Mouse (Mus musculus) cerebellum, adult 2 months (tissue): ENCODE measurements around the gene Pygb. TPM values are rescaled to one million over a fixed set of nuclear protein-coding genes. Genes with fewer than 3 reads are reported as not detected.

ENCODE experiments used
- DNase-seq, 2 experiments: peaks; one replicate each; pipeline ENCODE4 v3.0.0; 2021
- H3K27ac ChIP-seq: fragments of 200-500 bp; 2 replicates; pipeline ENCODE4 v1.5.1; 2012; ENCODE audit warnings: low read length, control low read depth, inconsistent platforms; ENCODE audit not compliant: insufficient read depth
- H3K27me3 ChIP-seq: fragments of 200-500 bp; 2 replicates; pipeline ENCODE4 v1.6.1; 2012; ENCODE audit warnings: inconsistent platforms, mild to moderate bottlenecking, low read length, moderate library complexity; ENCODE audit not compliant: control insufficient read depth, insufficient read depth
- H3K4me1 ChIP-seq: fragments of 200-500 bp; 2 replicates; pipeline ENCODE4 v1.6.1; 2011; ENCODE audit warnings: low read length; ENCODE audit not compliant: control insufficient read depth, insufficient read depth
- H3K4me3 ChIP-seq: fragments of 200-500 bp; replicated peaks from 2 replicates; pipeline ENCODE3; 2011; ENCODE audit warnings: mild to moderate bottlenecking, low read depth, low read length, control low read depth; ENCODE audit not compliant: insufficient read depth
- CTCF ChIP-seq: fragments of 200-500 bp; IDR thresholded peaks from 2 replicates; pipeline ENCODE4 v1.5.1; 2011; ENCODE audit warnings: low read depth, mild to moderate bottlenecking, control low read depth, low read length, moderate library complexity, borderline replicate concordance; ENCODE audit not compliant: insufficient read depth
- POLR2A ChIP-seq: fragments of 200-500 bp; IDR thresholded peaks from 2 replicates; pipeline ENCODE4 v1.6.1; 2011; ENCODE audit warnings: low read length, control low read depth, borderline replicate concordance; ENCODE audit not compliant: insufficient read depth
- WGBS: fragments of 180-500 bp; shearing (Covaris S2); methylation state at CpG from one replicate; pipeline ENCODE4 v1.1.7; 2018; 5-methylcytosine and 5-hydroxymethylcytosine counted together
- polyA plus RNA-seq: library from polyadenylated mRNA; depleted of rRNA; stranded (reverse); fragments of >200 nt; gene quantifications from 2 replicates; pipeline ENCODE4 v1.2.3, GENCODE M21; 2012; rRNA removed

Pygb gene
- polyA plus RNA-seq, 1 experiment = 144 TPM

DNA sequence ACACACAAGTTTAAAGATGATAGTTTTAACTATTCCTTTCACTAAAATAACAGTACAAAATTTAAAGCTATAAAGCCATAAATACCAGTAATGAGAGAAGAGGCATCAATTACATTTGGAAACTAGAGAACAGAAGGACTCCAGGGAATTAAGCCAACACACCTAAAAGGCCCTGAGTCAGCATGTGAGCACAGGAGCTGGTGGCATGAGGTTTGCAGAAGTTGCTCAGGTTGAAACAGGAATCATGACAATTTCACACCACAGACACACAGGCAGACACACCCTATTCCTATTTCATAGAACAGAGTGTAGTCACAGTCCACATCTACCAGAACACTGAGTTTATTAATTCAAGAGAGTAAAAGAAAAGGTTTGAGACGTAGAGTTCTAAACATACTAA, 88.0 kb downstream of the Pygb start:
- no peak overlapping the region for H3K4me3 ChIP-seq
- H3K27ac ChIP-seq = no peak overlapping the region
- H3K27me3 ChIP-seq = no peaks in the 10 kb centered on the region
- H3K4me1 ChIP-seq = no peaks in the 10 kb centered on the region; the same call in 1 of the 2 replicates
- TF ChIP-seq POLR2A = no peak
- no peak for TF ChIP-seq CTCF
- 80% methylated on average over 1 of the region's 1 CpGs for WGBS
- peak in 1 of 2 experiments; percentile 54 for DNase-seq

DNA sequence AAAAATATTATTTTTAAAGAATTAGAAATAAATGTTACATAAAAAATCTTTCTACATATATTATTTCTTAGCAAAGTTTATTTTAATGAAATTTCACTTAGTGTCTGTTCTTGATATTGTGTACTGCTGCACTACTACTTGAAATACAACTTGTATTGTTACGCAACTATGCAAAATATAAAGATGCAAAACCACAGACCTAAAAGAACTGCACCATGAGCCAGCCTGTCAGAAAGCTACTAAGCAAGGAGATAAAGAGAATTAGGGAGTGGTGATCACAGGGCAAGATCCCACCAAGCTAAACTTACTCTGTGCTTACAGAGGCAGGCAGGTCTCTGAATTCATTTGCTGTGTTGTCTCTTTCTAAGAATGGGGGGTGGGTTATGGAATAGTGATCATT, 88.7 kb downstream of the Pygb start:
- TF ChIP-seq CTCF (no peak), POLR2A (no peak)
- H3K4me1 ChIP-seq = no peaks in the 10 kb centered on the region; the same call in 1 of the 2 replicates
- H3K4me3 ChIP-seq = no peak overlapping the region
- no peaks in the 10 kb centered on the region for H3K27me3 ChIP-seq
- DNase-seq = no peak
- H3K27ac ChIP-seq = no peak overlapping the region
- WGBS = 98% methylated on average over 1 of the region's 1 CpGs

GRCm38 (mm10) chr2:150877561-150877960, 91.0 kb downstream of the Pygb start:
- WGBS = 83% methylated on average over 4 of the region's 4 CpGs
- no peak overlapping the region for H3K4me3 ChIP-seq
- H3K4me1 ChIP-seq = no peaks in the 10 kb centered on the region; the same call in 1 of the 2 replicates
- no peak for DNase-seq
- no peaks in the 10 kb centered on the region for H3K27me3 ChIP-seq
- TF ChIP-seq CTCF (no peak), POLR2A (no peak)
- H3K27ac ChIP-seq = no peak overlapping the region

Other genes starting within 250 kb of the Pygb start
- 0.29 TPM in 1 of 2 replicates, not detected in the other for gene Cst7, start 216.3 kb upstream of the Pygb start, polyA plus RNA-seq
- 83.3 and 92.0 TPM in 2 replicates for gene Apmap, start 178.2 kb upstream of the Pygb start, polyA plus RNA-seq
- gene Acss1, start 118.2 kb upstream of the Pygb start, polyA plus RNA-seq = 15.4 and 15.7 TPM in 2 replicates
- 0.06 TPM in 1 of 2 replicates, not detected in the other for gene Vsx1, start 97.4 kb upstream of the Pygb start, polyA plus RNA-seq
- gene Entpd6, start 37.7 kb upstream of the Pygb start, polyA plus RNA-seq = 50.8 and 54.5 TPM in 2 replicates
- 259 and 263 TPM in 2 replicates for gene Abhd12, start 118.0 kb downstream of the Pygb start, polyA plus RNA-seq
- gene Gins1, start 118.7 kb downstream of the Pygb start, polyA plus RNA-seq = 1.3 TPM in 2 replicates